Mouse (Mus musculus) small intestine, adult 2 months (tissue): ENCODE measurements at regions not wholly inside any gene's neighbourhood (a gene's known extent, or its start where the extent isn't known, plus 50 kb on each side); places are given as distances from the start of the nearest gene placed in this dataset.

Source experiments
- CTCF ChIP-seq: fragments of 200-500 bp; IDR thresholded peaks from 2 replicates; pipeline ENCODE4 v1.5.1; 2012; ENCODE audit warnings: low read depth, mild to moderate bottlenecking, control low read depth, inconsistent platforms, low read length, moderate library complexity, mixed read lengths; ENCODE audit not compliant: insufficient replicate concordance, insufficient read length; ENCODE audit errors: extremely low read depth
- POLR2A ChIP-seq: fragments of 200-500 bp; IDR thresholded peaks from 2 replicates; pipeline ENCODE4 v1.6.1; 2012; ENCODE audit warnings: low read depth, mild to moderate bottlenecking, control low read depth, inconsistent platforms, low read length, moderate library complexity

GRCm38 (mm10) chr15:94024806-94025205, 429.1 kb upstream of the Prickle1 start:
- TF ChIP-seq POLR2A (no peak), CTCF (no peak)
